Mouse (Mus musculus) liver, embryonic 14.5 days (tissue): Measurements from ENCODE around the gene Cnih2. TPM values are rescaled to one million over a fixed set of nuclear protein-coding genes. Genes with fewer than 3 reads are reported as not detected.

Source experiments
- ATAC-seq: fragments of 200-750 bp; cut with Nextera tagmentation; 2 replicates; pipeline ENCODE4 v1.8.0; 2017; ENCODE audit warnings: moderate number of reproducible peaks, mild to moderate bottlenecking, moderate library complexity; ENCODE audit not compliant: insufficient read depth
- DNase-seq, 3 experiments: peaks; one replicate each; pipeline ENCODE4 v3.0.0-alpha.2; 2012 to 2013; ENCODE audit warnings: low read depth in 3 of 3, low spot score in 3 of 3
- H3K27ac ChIP-seq: fragments of 300-500 bp; sonication (generic); 2 replicates; pipeline ENCODE4 v1.5.1; 2014; ENCODE audit warnings: moderate library complexity, mild to moderate bottlenecking, control low read depth, inconsistent platforms
- H3K27me3 ChIP-seq: fragments of 300-500 bp; sonication (generic); 2 replicates; pipeline ENCODE4 v1.6.1; 2014; ENCODE audit warnings: mild to moderate bottlenecking, low read length, moderate library complexity; ENCODE audit not compliant: control insufficient read depth, insufficient read depth
- H3K36me3 ChIP-seq: fragments of 300-500 bp; sonication (generic); replicated peaks from 2 replicates; pipeline ENCODE4 v1.6.1; 2014; ENCODE audit warnings: low read depth; ENCODE audit not compliant: control insufficient read depth, insufficient read depth
- H3K4me1 ChIP-seq, 2 experiments: fragments of 200-500 bp in 1 of 2; fragments of 300-500 bp in 1 of 2; sonication (generic) in 1 of 2; replicated peaks; 2 replicates each; pipeline ENCODE4 v1.6.1; 2012 to 2014; ENCODE audit warnings: antibody characterized with exemption in 1 of 2, inconsistent platforms in 1 of 2, low read length in 1 of 2; ENCODE audit not compliant: control insufficient read depth in 2 of 2, insufficient read depth in 2 of 2
- H3K4me2 ChIP-seq: fragments of 300-500 bp; sonication (generic); 2 replicates; pipeline ENCODE4 v1.6.1; 2014; ENCODE audit warnings: low read depth, mild to moderate bottlenecking, control low read depth, moderate library complexity
- H3K4me3 ChIP-seq, 2 experiments: fragments of 200-500 bp in 1 of 2; fragments of 300-500 bp in 1 of 2; sonication (generic) in 1 of 2; 2 replicates each; pipeline ENCODE4 v1.5.1; 2012 to 2014; ENCODE audit warnings: low read depth in 2 of 2, low read length in 2 of 2, mild to moderate bottlenecking in 2 of 2, control low read depth in 1 of 2, inconsistent platforms in 1 of 2, moderate library complexity in 1 of 2; ENCODE audit not compliant: insufficient read depth in 1 of 2
- H3K9ac ChIP-seq: fragments of 300-500 bp; sonication (generic); replicated peaks from 2 replicates; pipeline ENCODE4 v1.6.1; 2014; ENCODE audit warnings: mild to moderate bottlenecking, control low read depth, moderate library complexity
- H3K9me3 ChIP-seq: fragments of 300-500 bp; sonication (generic); 2 replicates; pipeline ENCODE4 v1.6.1; 2016; ENCODE audit warnings: low read length, mixed read lengths; ENCODE audit not compliant: control insufficient read depth
- CTCF ChIP-seq: IDR thresholded peaks from 2 replicates; pipeline ENCODE4 v1.5.1; 2016; ENCODE audit warnings: antibody characterized with exemption, low read depth, control low read depth
- EP300 ChIP-seq: IDR thresholded peaks from 2 replicates; pipeline ENCODE4 v1.6.1; 2016; ENCODE audit warnings: antibody characterized with exemption, low read depth
- WGBS: fragments of 180-500 bp; shearing (Covaris S2); extraction: QIAGEN DNeasy Blood & Tissue Kit; methylation state at CpG from one replicate; pipeline ENCODE4 v1.1.7; 2014; ENCODE audit not compliant: insufficient replicate concordance; 5-methylcytosine and 5-hydroxymethylcytosine counted together
- polyA plus RNA-seq, 2 experiments: library from polyadenylated mRNA; depleted of rRNA in 1 of 2; stranded (reverse) in 1 of 2; unstranded in 1 of 2; fragments of >200 nt; fragmentation: Nextera tagmentation in 1 of 2; extraction: Ambion mirVana in 1 of 2; gene quantifications; 2 replicates each; pipeline versions ENCODE4 v1.2.1 to v1.2.3; 2012 to 2014

Cnih2 gene
- polyA plus RNA-seq (2012; rRNA removed) (0.63 and 1.0 TPM in 2 replicates), polyA plus RNA-seq (2014; fragmentation: Nextera tagmentation; extraction: Ambion mirVana) (0.50 and 0.73 TPM in 2 replicates)

DNA sequence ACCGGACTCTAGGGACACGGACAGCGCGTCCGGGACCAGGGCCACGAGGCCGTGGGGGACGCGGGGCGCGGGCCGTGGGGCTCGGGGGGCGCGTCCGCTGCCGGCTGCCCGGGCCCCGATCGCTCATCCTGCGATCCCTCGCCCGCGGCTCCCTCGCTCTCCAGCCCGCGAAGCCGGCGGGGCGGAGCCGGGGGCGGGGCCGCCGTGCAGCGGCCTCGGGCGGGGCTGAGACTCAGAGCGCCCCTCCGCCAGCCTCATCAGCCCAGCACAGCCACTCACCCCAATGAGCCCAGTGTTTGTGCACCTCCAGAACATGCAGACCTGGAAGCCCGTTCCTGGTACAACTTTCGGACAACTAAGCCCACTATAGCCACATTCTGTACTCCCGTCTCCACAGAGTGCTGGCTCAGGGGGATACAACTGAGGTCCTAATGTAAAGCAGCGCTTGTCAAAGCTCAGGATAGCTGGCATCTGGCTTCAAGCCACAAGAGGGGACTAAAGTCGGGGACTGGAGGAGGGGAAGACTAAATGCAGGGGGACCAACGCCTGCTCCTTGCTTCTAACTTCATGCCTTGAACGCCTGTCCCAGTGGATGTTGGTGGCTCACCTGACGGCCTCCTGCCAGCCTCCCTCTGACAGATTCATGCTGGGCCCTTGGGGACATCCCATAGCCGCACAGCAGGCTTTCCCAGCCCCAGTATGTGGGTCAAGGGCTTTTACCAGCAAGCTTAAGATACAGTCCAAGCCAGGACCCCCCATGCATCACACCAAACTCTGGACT, at the start of gene Cnih2:
Gene Cnih2 (minus strand): TSS at position 159 of the 781 bp plus-strand sequence.
- Histone ChIP-seq H3K4me3 (peak within 1 kb of the TSS in 1 of 2 experiments; percentile 43; a peak in 3 of 4 replicates), H3K27me3 (no peaks in the 10 kb centered on the region; the same call in none of the 2 replicates), H3K9me3 (no peaks in the 10 kb centered on the region), H3K27ac (no peak within 1 kb of the TSS), H3K4me1 (peaks cover 4 to 13% of the 10 kb centered on the region in 2 experiments), H3K4me2 (peak within 1 kb of the TSS; percentile 75), H3K36me3 (peaks cover 5% of the 10 kb centered on the region), H3K9ac (0 out of 2 replicates have a peak within 1 kb of the TSS, but pooled peaks have one; percentile 13)
- TF ChIP-seq CTCF, result no peak
- TF ChIP-seq EP300, result no peak
- WGBS, result 6% methylated on average over 41 of the region's 48 CpGs
- peak; percentile 56 for ATAC-seq
- no peak for DNase-seq

DNA sequence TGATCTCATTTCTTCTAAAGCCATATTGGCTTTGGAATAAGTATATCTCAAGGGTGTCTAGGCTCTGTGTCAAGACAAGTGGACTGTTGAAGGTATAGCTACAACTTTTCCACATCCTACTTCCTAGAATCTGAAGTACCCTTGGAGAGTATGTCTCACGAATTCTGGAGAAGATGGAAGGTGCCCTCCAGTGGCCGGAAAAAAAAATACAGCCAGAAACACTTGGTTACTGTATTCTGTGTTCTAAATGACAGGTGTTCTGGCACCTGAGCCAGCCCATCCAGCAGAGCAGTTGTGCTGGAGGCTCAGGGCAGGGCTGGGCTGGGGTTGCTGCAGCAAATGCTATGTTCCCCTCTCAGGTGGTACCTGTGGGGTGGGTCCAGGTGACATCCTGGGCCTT, 41.3 kb upstream of the Cnih2 start:
- no peaks in the 10 kb centered on the region for H3K27me3 ChIP-seq
- H3K4me1 ChIP-seq, result no peaks in the 10 kb centered on the region
- H3K4me3 ChIP-seq, result no peak overlapping the region
- ATAC-seq (no peak), DNase-seq (peak in 1 of 3 experiments; percentile 32)
- TF ChIP-seq EP300 (no peak), CTCF (peak; percentile 62)
- no peaks in the 10 kb centered on the region for H3K9me3 ChIP-seq
- H3K36me3 ChIP-seq, result no peaks in the 10 kb centered on the region
- WGBS, result 7% methylated on average over 2 of the region's 2 CpGs
- no peak overlapping the region for H3K27ac ChIP-seq
- no peak overlapping the region for H3K9ac ChIP-seq
- no peak overlapping the region for H3K4me2 ChIP-seq

DNA sequence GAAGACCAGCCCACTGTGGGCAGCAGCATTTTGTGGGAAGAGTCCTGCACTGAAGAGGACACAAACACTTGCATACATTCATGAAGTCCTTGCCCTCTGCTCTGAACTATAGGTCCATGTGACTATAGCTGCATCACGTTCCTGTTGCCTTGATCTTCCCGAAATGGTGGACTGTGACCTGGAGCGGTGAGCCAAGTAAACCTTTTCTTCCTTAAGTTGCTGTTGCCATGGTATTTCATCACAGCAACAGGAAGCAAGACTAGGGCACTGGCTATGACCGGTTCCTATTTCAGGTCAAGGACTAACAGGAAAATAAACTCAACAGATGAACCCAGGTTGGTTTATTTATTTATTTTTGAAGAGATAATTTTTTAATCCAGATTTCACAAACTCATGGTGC, 32.9 kb upstream of the Cnih2 start:
- no peak overlapping the region for H3K27ac ChIP-seq
- no peak for ATAC-seq
- H3K9me3 ChIP-seq, result no peaks in the 10 kb centered on the region
- TF ChIP-seq EP300 (no peak), CTCF (no peak)
- no peak for DNase-seq
- no peak overlapping the region for H3K4me3 ChIP-seq
- no peaks in the 10 kb centered on the region for H3K36me3 ChIP-seq
- no peak overlapping the region for H3K4me2 ChIP-seq
- H3K27me3 ChIP-seq, result no peaks in the 10 kb centered on the region
- WGBS, result 49% methylated on average over 4 of the region's 4 CpGs
- no peak overlapping the region for H3K9ac ChIP-seq
- no peaks in the 10 kb centered on the region for H3K4me1 ChIP-seq

DNA sequence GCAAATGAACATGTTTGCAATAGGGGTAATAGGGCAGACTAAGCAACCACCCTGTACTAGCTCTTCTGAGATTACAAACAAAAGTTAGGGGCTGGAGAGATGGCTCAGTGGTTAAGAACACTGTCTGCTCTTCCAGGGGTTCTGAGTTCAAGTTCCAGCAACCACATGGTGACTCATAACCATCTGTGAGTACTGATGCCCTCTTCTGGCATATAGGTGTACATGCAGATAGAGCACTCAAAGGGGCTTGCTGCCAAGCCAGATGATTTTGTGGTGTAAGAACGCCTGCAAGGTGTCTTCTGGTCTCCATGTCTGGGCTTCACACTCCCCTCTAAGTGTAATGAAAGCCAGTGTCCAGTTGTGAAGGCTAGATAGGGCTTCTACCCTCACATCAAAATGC, 31.4 kb upstream of the Cnih2 start:
- ATAC-seq (no peak), DNase-seq (no peak)
- H3K9me3 ChIP-seq, result no peaks in the 10 kb centered on the region
- TF ChIP-seq CTCF (peak; percentile 47), EP300 (no peak)
- H3K4me1 ChIP-seq, result no peaks in the 10 kb centered on the region
- no peaks in the 10 kb centered on the region for H3K27me3 ChIP-seq
- H3K9ac ChIP-seq, result no peak overlapping the region
- H3K27ac ChIP-seq, result no peak overlapping the region
- no peak overlapping the region for H3K4me2 ChIP-seq
- H3K4me3 ChIP-seq, result no peak overlapping the region
- H3K36me3 ChIP-seq, result no peaks in the 10 kb centered on the region
- 36% methylated on average over 1 of the region's 1 CpGs for WGBS

DNA sequence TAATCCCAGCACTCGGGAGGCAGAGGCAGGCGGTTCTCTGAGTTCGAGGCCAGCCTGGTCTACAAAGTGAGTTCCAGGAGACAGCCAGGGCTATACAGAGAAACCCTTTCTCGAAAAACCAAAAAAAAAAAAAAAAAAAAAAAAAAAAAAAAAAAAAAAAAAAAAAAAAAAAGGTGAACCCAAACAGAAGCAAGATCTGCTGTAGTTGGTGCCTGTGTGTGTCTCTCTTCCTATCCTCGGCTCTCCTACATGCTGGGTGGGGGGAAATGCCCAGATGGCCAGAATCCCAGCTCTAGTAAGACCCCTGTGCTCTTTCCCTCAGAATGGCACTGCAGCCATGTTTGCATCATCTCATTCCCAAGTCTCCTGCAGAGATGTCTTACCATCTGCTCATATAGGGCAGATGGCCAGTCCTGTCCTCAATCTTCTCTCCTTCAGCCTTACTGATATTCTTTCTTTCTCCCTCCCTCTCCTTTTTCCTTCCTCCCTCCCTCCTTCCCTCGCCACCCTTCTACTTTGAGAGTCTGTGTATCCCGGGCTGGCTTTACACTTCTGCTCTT, 25.8 kb upstream of the Cnih2 start:
- no peak overlapping the region for H3K27ac ChIP-seq
- no peak for DNase-seq
- TF ChIP-seq EP300, result no peak
- no peak for TF ChIP-seq CTCF
- no peaks in the 10 kb centered on the region for H3K4me1 ChIP-seq
- no peak for ATAC-seq
- no peak overlapping the region for H3K9ac ChIP-seq
- no peak overlapping the region for H3K4me2 ChIP-seq
- no peaks in the 10 kb centered on the region for H3K36me3 ChIP-seq
- H3K9me3 ChIP-seq, result no peaks in the 10 kb centered on the region
- H3K27me3 ChIP-seq, result no peaks in the 10 kb centered on the region
- H3K4me3 ChIP-seq, result no peak overlapping the region
- WGBS, result 45% methylated on average over 7 of the region's 7 CpGs
